Mouse (Mus musculus) layer of hippocampus, postnatal 14 days (tissue): ENCODE data around the gene Shd. TPM values are rescaled to one million over a fixed set of nuclear protein-coding genes. Genes with fewer than 3 reads are reported as not detected.
A peak's percentile ranks its signal among the peaks of the same experiment; 100 is the strongest.

ENCODE experiments used
- DNase-seq, 2 experiments: peaks; one replicate each; pipeline ENCODE4 v3.0.0; 2021 to 2022; ENCODE audit warnings: low spot score in 2 of 2, mixed read lengths in 1 of 2
- total RNA-seq, 2 experiments: library from RNA; stranded (reverse); gene quantifications; 2 replicates each; pipeline ENCODE4 v1.2.3; 2021

The Shd gene
- total RNA-seq, 2 experiments from 2014 or later, result 38.9 to 44.9 TPM

DNA sequence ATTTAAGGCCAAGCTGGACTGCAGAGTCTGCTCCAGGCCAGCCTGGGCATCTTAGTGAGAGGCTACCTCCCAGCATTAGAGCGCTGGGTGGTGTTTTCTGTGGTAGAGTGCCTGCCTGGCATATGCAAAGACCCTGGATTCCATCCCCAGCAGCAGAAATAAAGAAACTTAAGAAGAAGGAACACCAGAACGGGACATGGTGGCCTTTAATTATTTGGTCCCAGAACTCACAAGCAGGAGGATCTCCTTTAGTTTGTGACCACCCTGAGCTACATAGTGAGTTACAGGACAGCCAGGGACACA lies 11.7 kb upstream of the Shd start:
- no peak for DNase-seq

- peak; percentile 97 for DNase-seq
These were observed 11.1 kb upstream of the Shd start, which contains the start of gene Yju2 for GRCm38 (mm10) chr17:55958918-55959728. Gene Yju2 (plus strand): TSS chr17:55959099.

GRCm38 (mm10) chr17:55959946-55960740 lies 10.1 kb upstream of the Shd start:
- no peak for DNase-seq

DNA sequence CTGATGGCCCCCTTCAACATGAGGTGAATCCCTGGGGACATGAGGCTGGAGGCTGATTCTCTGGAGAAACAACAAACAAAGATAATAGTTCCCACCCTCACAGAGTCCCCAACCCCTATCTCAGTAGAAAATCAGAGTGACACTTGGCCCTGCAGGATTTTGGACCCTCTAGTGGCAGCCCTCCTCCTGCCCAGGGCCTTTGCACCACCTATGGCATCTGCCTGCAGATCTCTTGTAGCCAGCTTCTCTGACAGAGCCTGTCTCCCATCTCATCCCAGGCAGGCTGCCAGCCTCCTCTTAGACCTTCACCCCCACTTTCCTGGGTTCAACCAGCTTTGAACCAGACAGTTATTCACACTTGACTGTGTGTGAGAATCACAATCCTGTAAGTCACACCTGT lies 9.5 kb upstream of the Shd start:
- DNase-seq, result no peak

GRCm38 (mm10) chr17:55961631-55962030 lies 8.6 kb upstream of the Shd start:
- DNase-seq, result no peak

DNA sequence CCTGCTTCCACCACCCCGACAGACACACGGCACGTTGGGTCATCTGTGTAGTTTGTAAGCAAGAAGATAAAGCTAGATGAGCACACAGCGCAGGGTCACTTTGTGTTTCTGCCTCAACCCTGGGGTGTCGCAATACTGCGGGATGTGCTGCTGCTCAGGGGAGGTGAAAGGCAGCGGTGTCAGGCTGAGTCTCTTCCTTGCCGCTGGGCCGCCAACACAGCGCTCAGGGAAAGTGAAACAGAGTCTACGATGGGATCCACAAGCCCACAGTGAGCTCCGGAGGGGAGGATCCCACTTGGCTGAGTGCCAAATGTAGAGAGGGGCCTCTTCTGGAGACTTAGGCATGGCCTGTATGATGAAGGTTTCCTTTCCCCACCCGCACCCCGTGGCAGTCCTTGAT lies 7.1 kb upstream of the Shd start:
- no peak for DNase-seq

- no peak for DNase-seq
These were observed 5.8 kb upstream of the Shd start for GRCm38 (mm10) chr17:55964496-55964895.

- no peak for DNase-seq
These were observed 5.3 kb upstream of the Shd start for GRCm38 (mm10) chr17:55964996-55965395.

DNA sequence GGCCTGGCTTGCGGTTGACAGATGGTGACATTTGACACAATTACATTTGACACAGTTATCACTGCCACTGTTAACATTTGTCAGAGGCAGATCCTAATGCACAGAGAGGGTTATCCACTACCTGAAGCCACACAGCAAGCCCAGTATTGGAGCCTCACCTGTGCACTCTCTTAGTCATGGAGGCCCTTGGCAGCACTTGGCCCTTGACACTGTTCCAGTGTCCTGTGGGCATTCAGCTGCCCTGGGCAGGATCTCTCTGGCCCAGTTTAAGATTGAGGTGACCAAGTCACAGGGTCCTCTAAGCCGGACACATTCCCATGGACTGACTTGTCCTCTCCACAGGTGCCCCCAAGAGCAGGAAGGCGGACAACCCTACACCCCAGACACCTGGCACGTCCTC lies 3.1 kb upstream of the Shd start:
- DNase-seq, result no peak

DNA sequence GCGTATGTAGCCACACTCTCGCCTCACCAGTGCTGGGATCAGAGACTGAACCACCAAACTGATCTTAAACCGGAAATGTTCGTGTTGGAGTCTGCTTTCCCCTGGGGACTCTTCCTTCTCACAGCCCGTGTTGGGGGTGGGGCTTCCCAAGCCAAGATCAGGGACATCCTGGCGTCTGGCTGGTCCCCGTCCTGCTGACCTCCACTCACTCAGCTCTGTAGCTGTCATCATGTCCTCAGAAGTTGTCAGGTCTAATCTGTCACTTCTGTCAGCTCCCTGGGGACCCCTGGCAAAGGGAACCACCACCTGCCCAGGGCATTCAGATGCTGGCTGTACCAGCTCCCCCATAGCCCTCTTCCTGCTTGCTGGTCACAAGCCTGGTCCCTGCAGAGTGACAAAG lies 2.1 kb upstream of the Shd start:
- no peak for DNase-seq

DNA sequence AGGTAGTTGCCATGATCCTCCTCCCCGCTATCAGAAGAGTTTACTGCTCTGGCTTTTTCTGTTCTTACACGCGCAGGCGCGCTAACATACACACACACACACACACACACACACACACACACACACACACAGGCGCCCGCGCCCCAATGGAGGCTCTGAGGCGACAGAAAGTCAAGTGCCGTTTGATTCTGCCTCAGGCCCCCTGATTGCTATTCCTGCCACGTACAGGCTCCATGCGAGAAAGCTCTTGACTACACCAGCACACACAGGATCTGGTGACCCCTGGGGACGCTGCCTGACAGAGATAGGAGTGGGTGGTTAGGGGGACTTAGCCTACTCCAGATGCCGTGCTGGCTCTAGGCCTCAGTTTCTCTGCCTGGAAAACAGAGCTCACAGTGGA lies 707 bp upstream of the Shd start:
- DNase-seq, result no peak

- DNase-seq, result no peak
These were observed 1.2 kb downstream of the Shd start for GRCm38 (mm10) chr17:55971453-55971852.

DNA sequence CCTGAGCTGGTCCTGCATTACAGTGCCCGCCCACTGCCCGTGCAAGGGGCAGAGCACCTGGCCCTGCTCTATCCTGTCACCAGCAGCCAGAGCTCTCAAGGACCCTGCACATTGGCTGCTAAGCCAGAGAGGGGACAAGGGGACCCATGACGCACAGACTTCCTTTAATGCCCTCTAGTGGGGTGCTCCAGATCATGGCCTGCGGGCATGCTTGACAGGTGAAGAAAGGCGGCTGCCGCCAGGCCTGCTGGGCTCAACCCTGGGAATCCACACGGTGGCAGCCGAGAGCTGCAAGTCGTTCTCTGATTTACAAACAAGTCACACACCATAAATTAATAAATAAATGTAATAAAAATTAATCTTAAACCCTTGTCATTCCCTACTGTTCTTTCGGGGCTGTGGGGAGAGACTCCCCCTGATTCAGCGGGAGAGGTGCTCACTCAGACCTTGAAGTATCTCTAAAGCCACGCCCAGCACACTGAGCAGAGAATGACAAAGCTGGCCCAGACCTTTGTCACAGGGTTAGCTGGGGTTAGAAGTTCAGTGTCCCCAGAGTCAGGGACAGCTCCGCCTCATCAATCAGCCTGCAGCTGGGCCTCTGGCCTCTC lies 6.1 kb downstream of the Shd start:
- DNase-seq, result peak; percentile 73 to 75

- DNase-seq, result no peak
These were observed 7.0 kb downstream of the Shd start for GRCm38 (mm10) chr17:55977301-55977700.

DNA sequence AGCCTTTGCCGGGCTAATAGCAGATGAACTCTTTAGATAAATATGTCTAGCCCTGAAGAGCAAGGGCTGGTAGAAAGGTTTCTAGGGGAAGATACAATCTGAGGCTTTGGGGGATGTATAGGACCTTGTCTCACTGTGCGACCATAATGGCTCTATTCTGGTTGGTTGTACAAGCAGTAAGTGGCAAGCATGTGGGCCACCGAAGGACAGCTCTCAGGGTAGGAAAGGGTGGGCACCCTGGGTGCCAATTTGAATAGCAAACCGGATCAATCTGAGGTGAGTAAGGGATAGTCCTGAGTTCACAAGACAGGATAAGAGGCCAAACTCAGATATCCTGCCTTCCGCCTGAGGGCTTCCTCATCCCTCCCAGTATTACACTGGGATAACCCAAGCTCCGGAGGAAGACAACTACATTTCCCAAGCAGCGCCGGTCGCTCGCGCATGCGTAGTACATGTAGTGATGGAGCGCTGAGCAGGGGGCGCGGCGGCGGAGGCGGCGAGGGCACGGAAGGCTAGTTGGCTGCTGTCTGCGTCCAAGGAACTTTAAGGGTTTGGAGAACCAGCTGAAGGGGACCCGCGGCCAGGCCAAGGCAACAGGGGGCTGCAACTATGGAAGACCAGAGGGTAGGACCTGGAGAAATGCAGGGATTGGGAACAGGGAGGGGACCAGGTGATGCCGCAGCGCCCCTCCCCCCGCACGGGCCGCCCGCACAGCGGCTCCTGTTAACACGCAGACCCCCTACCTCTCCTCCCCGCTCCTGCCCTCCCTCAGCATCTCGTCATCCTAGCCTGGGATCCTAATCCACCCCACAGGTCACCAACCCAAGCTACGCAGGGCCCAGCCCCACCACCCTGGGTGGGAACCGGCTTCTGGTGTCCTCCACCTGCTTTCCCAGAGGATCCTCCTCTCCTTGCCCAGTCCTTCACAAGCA lies 16.0 kb downstream of the Shd start, which contains the start of gene Fsd1:
TSS of gene Fsd1 (plus strand) at position 480 of the 932 bp plus-strand sequence.
- peak; percentile 82 to 90 for DNase-seq

DNA sequence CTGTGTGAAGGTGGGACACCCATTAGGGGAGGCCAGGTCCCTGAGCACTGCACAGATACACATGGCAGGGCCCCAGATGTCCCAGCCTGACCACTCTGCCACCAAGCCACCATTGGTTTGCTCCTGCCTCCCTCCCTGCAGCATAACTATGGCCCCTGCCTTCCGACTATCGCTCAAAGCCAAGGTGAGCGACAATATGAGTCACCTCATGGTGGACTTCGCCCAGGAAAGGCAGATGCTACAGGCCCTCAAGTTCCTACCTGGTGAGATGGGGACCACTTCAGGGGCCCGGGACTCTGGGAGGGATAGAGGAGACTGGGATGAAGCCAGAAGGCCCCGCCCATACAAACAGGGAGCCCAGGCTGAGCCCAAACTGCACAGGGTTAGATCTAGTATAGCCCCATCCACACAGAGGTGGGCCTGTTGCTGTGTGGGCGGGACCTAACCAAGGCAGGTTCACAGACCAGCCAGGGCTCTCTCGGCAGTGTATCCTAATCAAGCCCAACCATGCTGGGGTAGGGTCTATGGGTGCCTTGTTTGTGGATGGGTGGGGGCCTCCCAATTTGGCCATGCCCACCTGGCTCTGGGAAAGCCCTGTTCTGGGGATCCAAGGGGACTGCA lies 20.1 kb downstream of the Shd start:
- no peak for DNase-seq

DNA sequence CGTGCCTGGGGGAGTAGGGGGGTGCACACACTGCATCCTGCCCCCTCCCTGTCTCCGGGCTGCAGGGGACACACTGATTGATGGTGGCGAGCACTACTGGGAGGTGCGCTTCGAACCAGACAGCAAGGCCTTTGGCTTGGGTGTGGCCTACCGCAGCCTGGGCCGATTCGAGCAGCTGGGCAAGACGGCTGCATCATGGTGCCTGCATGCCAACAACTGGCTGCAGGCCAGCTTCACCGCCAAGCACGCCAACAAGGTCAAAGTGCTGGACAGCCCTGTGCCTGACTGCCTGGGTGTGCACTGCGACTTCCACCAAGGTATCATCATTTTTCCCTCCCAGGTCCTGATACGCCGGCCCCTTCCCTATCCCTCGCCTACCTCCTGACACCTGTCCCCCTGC lies 25.7 kb downstream of the Shd start:
- DNase-seq, result no peak

GRCm38 (mm10) chr17:55999794-56000499 lies 29.7 kb downstream of the Shd start:
- DNase-seq, result no peak

DNA sequence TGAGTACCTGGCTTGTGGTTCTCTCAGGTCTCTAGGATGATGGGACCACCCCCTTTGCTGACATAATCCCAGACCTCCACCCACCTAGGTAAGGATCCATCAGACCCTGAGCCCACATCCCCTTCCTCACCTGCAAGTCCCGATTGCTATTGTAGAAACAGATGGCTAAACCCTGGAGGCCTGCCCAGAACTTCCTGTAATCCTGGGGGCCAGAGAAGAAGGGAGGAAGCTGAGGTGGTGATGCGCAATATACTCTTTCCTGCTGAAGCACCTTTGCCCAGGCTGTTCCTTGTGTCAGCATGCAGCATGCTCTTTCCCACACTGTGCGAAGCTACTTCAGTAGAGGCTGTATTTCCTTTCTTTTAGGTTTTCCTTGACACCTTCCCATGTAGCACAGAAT lies 32.7 kb downstream of the Shd start:
- DNase-seq, result no peak
